Mouse (Mus musculus): ENCODE measurements around the gene Tmem161a.

Gene Tmem161a

GRCm38 (mm10) chr8:70172043-70172681 lies at the start of gene Tmem161a:
Gene Tmem161a, plus strand, starts transcription at chr8:70172356.
- peak; percentile 92 for DNase-seq (ENCODE audit: low read depth)

- DNase-seq (ENCODE audit: low read depth) = peak; percentile 53
Measured at GRCm38 (mm10) chr8:70122863-70123262, 49.3 kb upstream of the Tmem161a start.

- DNase-seq (ENCODE audit: low read depth) = no peak
Measured at GRCm38 (mm10) chr8:70124992-70125391, 47.2 kb upstream of the Tmem161a start.

GRCm38 (mm10) chr8:70128435-70128834 lies 43.7 kb upstream of the Tmem161a start:
- no peak for DNase-seq (ENCODE audit: low read depth)

- DNase-seq (ENCODE audit: low read depth) = no peak
Measured at GRCm38 (mm10) chr8:70129309-70129952, 42.7 kb upstream of the Tmem161a start.

- DNase-seq (ENCODE audit: low read depth) = no peak
Measured at GRCm38 (mm10) chr8:70130066-70130465, 42.1 kb upstream of the Tmem161a start.

- peak; percentile 95 for DNase-seq (ENCODE audit: low read depth)
Measured at GRCm38 (mm10) chr8:70131166-70131883, 40.8 kb upstream of the Tmem161a start, which contains the start of gene Nr2c2ap. Gene Nr2c2ap, plus strand, starts transcription at chr8:70131333.

- no peak for DNase-seq (ENCODE audit: low read depth)
Measured at GRCm38 (mm10) chr8:70134086-70134485, 38.1 kb upstream of the Tmem161a start.

- DNase-seq (ENCODE audit: low read depth) = no peak
Measured at GRCm38 (mm10) chr8:70134931-70135330, 37.2 kb upstream of the Tmem161a start.

GRCm38 (mm10) chr8:70136591-70136990 lies 35.6 kb upstream of the Tmem161a start:
- no peak for DNase-seq (ENCODE audit: low read depth)

- no peak for DNase-seq (ENCODE audit: low read depth)
Measured at GRCm38 (mm10) chr8:70137890-70138289, 34.3 kb upstream of the Tmem161a start.

GRCm38 (mm10) chr8:70139026-70139857 lies 32.9 kb upstream of the Tmem161a start, which contains the start of the genes Rfxank, Borcs8 and Mef2b:
Gene Rfxank, minus strand, starts transcription at chr8:70139154.
Gene Borcs8, plus strand, starts transcription at chr8:70139499.
Gene Mef2b, plus strand, starts transcription at chr8:70139711.
- peak; percentile 100 for DNase-seq (ENCODE audit: low read depth)

- DNase-seq (ENCODE audit: low read depth) = no peak
Measured at GRCm38 (mm10) chr8:70139981-70140380, 32.2 kb upstream of the Tmem161a start.

GRCm38 (mm10) chr8:70147678-70148607 lies 24.2 kb upstream of the Tmem161a start:
- no peak for DNase-seq (ENCODE audit: low read depth)

GRCm38 (mm10) chr8:70150158-70150557 lies 22.0 kb upstream of the Tmem161a start:
- no peak for DNase-seq (ENCODE audit: low read depth)

- DNase-seq (ENCODE audit: low read depth) = peak; percentile 72
Measured at GRCm38 (mm10) chr8:70152537-70153257, 19.5 kb upstream of the Tmem161a start.

GRCm38 (mm10) chr8:70157240-70157800 lies 14.8 kb upstream of the Tmem161a start:
- no peak for DNase-seq (ENCODE audit: low read depth)

- peak; percentile 90 for DNase-seq (ENCODE audit: low read depth)
Measured at GRCm38 (mm10) chr8:70158069-70158853, 13.9 kb upstream of the Tmem161a start.

GRCm38 (mm10) chr8:70159211-70159610 lies 12.9 kb upstream of the Tmem161a start:
- DNase-seq (ENCODE audit: low read depth) = no peak

Measured in naive thymus-derived CD4-positive, alpha-beta T cell, adult 2 months (primary cell).